Comparison of ENCODE assay signal across 9 mouse cellular contexts in genomic region chr6:71156674-71157326, GRCm38 (mm10). TPM values are rescaled to one million over a fixed set of nuclear protein-coding genes. Genes with fewer than 3 reads are reported as not detected.
DNase-seq lines count a peak whose midpoint lies in the region; ATAC-seq lines count a peak whose summit lies in the region.
"Had no signal": no experiment of that assay in that cellular context is flagged by ENCODE, and none has a peak within 500 bp of the region (broad histone marks: within the 10 kb centered on the region; RNA-seq: fewer than 3 reads in every experiment).

No protein-coding gene starts in this region.

- no peaks in the 10 kb centered on the region for H3K4me1 ChIP-seq in midbrain, embryonic 10.5 days
- no peaks in the 10 kb centered on the region for H3K4me1 ChIP-seq in midbrain, embryonic 15.5 days
- H3K4me1 ChIP-seq: limb, embryonic 15.5 days had no signal

- peak; percentile 16 to 39 for DNase-seq in adrenal gland, adult 18-20 months (ENCODE audit: low spot score in 2 of 2)
- DNase-seq in adrenal gland, adult 8-10 months, result no peak
- peak; percentile 35 for DNase-seq in midbrain, embryonic 10.5 days (ENCODE audit: low spot score)
- peak; percentile 63 for DNase-seq in thymus, postnatal 14 days
- DNase-seq in layer of hippocampus, postnatal 10 days (ENCODE audit: low spot score in 2 of 2), result no peak
- no peak for DNase-seq in kidney, postnatal 14 days

- ATAC-seq in midbrain, embryonic 15.5 days (replicated peaks), result no peak
- peak; percentile 77 for ATAC-seq in inflammation-experienced regulatory T-cells, adult 6 months

- no peaks in the 10 kb centered on the region for H3K36me3 ChIP-seq in midbrain, embryonic 10.5 days
- H3K36me3 ChIP-seq in midbrain, embryonic 15.5 days (replicated peaks), result no peaks in the 10 kb centered on the region
- H3K36me3 ChIP-seq: limb, embryonic 15.5 days had no signal

- H3K27me3 ChIP-seq in midbrain, embryonic 10.5 days (ENCODE audit: low read depth, poor library complexity, severe bottlenecking), result no peaks in the 10 kb centered on the region
- H3K27me3 ChIP-seq in midbrain, embryonic 15.5 days (replicated peaks), result no peaks in the 10 kb centered on the region
- H3K27me3 ChIP-seq: limb, embryonic 15.5 days had no signal

- WGBS in midbrain, embryonic 10.5 days, result 79% methylated on average over 5 of the region's 5 CpGs
- 76% methylated on average over 5 of the region's 5 CpGs for WGBS in midbrain, embryonic 15.5 days

- no peak overlapping the region for H3K4me2 ChIP-seq in midbrain, embryonic 15.5 days
- H3K4me2 ChIP-seq: limb, embryonic 15.5 days had no signal

- H3K9me3 ChIP-seq in midbrain, embryonic 10.5 days (replicated peaks), result no peaks in the 10 kb centered on the region
- no peaks in the 10 kb centered on the region for H3K9me3 ChIP-seq in midbrain, embryonic 15.5 days
- H3K9me3 ChIP-seq: limb, embryonic 15.5 days had no signal

- no peak overlapping the region for H3K4me3 ChIP-seq in midbrain, embryonic 10.5 days
- H3K4me3 ChIP-seq in midbrain, embryonic 15.5 days, result no peak overlapping the region
- H3K4me3 ChIP-seq: limb, embryonic 15.5 days had no signal

- H3K27ac ChIP-seq in midbrain, embryonic 10.5 days (replicated peaks), result no peak overlapping the region
- no peak overlapping the region for H3K27ac ChIP-seq in midbrain, embryonic 15.5 days
- H3K27ac ChIP-seq: limb, embryonic 15.5 days had no signal

- no peak overlapping the region for H3K9ac ChIP-seq in midbrain, embryonic 15.5 days
- H3K9ac ChIP-seq: limb, embryonic 15.5 days had no signal

RNA-seq across cellular contexts. Expression of gene Thnsl2, which starts 12.6 kb away (rescaled TPM):
- 10 to 100 TPM; 16.6 to 17.3 TPM for total RNA-seq in adrenal gland, adult 18-20 months (2021)
- total RNA-seq in adrenal gland, adult 8-10 months (2022), result 10 to 100 TPM; 19.0 to 36.9 (median 27.6) TPM
- 5.3 and 6.4 TPM in 2 replicates for polyA plus RNA-seq in midbrain, embryonic 10.5 days (2016; fragmentation: Nextera tagmentation; extraction: Ambion mirVana)
- polyA plus RNA-seq in midbrain, embryonic 15.5 days (2015; fragmentation: Nextera tagmentation; extraction: Ambion mirVana), result 4.2 and 4.7 TPM in 2 replicates
- polyA plus RNA-seq in inflammation-experienced regulatory T-cells, adult 6 months (2017; shearing (Covaris generic)), result 1 to 10 TPM in 2 of 3 experiments, under 1 TPM in 1; 0.97 to 2.7 (median 2.1) TPM
- total RNA-seq in layer of hippocampus, postnatal 10 days (2021), result 1 to 10 TPM; 3.1 to 5.5 TPM

RNA-seq across cellular contexts. Expression of gene Fabp1, which starts 42.8 kb away (rescaled TPM):
- not detected for total RNA-seq in adrenal gland, adult 18-20 months (2021)
- total RNA-seq in adrenal gland, adult 8-10 months (2022), result 1 to 10 TPM in 1 of 4 experiments, not detected in 3; 1.2 TPM
- polyA plus RNA-seq in midbrain, embryonic 10.5 days (2016; fragmentation: Nextera tagmentation; extraction: Ambion mirVana), result not detected in 2 replicates
- 0.45 and 0.46 TPM in 2 replicates for polyA plus RNA-seq in midbrain, embryonic 15.5 days (2015; fragmentation: Nextera tagmentation; extraction: Ambion mirVana)
- polyA plus RNA-seq in inflammation-experienced regulatory T-cells, adult 6 months (2017; shearing (Covaris generic)), result not detected
- not detected for total RNA-seq in layer of hippocampus, postnatal 10 days (2021)

Comparison
In these comparisons a context has a peak if more than half of its experiments do, and no peak if none do; other contexts are left out.
1. DNase-seq: peak in adrenal gland, adult 18-20 months (2 of 2), midbrain, embryonic 10.5 days (single experiment) and thymus, postnatal 14 days (single experiment); none in adrenal gland, adult 8-10 months (single experiment), layer of hippocampus, postnatal 10 days (0 of 2) and kidney, postnatal 14 days (single experiment).